Mouse (Mus musculus): ENCODE measurements around the gene Glb1l3. TPM values are rescaled to one million over a fixed set of nuclear protein-coding genes. Genes with fewer than 3 reads are reported as not detected.

Glb1l3 gene
- total RNA-seq (2023) = not detected

GRCm38 (mm10) chr9:26860751-26861150 is at the start of gene Glb1l3:
TSS of gene Glb1l3 (minus strand) at chr9:26860890.

GRCm38 (mm10) chr9:26805935-26806666 is 54.6 kb downstream of the Glb1l3 start, which contains the start of gene Glb1l2:
TSS of gene Glb1l2 (minus strand) at chr9:26806468.

Other genes starting within 250 kb of the Glb1l3 start
- not detected for gene B3gat1, start 127.2 kb downstream of the Glb1l3 start, total RNA-seq (2023)
- gene Glb1l2, start 54.4 kb downstream of the Glb1l3 start, total RNA-seq (2023) = not detected
- gene Gm1110, start 62.2 kb upstream of the Glb1l3 start, total RNA-seq (2023) = not detected
- 10 to 100 TPM; 26.5 to 31.4 TPM for gene Acad8, start 138.7 kb upstream of the Glb1l3 start, total RNA-seq (2023)
- gene Thyn1, start 138.8 kb upstream of the Glb1l3 start, total RNA-seq (2023) = 10 to 100 TPM; 13.2 to 14.5 TPM
- gene Vps26b, start 169.2 kb upstream of the Glb1l3 start, total RNA-seq (2023) = 10 to 100 TPM; 55.1 to 58.4 TPM
- gene Ncapd3, start 169.3 kb upstream of the Glb1l3 start, total RNA-seq (2023) = 10 to 100 TPM; 37.1 to 37.6 TPM